Comparison of ENCODE assay signal across 38 mouse cellular contexts in the genomic region with DNA sequence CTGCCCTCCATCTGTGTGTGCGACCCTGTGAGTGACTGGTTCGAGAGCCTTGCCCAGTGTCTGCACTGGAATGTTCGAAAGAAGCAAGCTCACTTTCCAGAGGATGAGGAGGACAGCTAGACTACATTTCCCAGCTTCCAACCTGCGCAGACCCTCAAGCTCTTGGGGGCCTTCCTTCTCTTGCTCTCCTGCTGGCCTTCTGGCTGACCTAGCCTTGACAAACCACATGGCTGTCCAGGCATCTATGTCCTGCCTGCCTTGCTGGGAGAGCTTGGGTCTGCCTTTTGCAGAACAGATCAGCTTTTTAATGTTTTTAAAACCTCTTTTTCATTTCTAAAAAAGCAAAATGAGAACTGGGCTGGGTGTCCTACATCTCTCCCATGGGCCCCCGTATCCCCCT. TPM values are rescaled to one million over a fixed set of nuclear protein-coding genes. Genes with fewer than 3 reads are reported as not detected.
"Had no signal": no experiment of that assay in that cellular context is flagged by ENCODE, and none has a peak within 500 bp of the region (broad histone marks: within the 10 kb centered on the region; RNA-seq: fewer than 3 reads in every experiment).

No protein-coding gene starts in this region.

- H3K4me3 ChIP-seq: heart, embryonic 12.5 days; heart, embryonic 13.5 days; heart, embryonic 15.5 days; hindbrain, embryonic 10.5 days; hindbrain, embryonic 12.5 days; hindbrain, embryonic 13.5 days; hindbrain, embryonic 15.5 days; intestine, embryonic 15.5 days; kidney, embryonic 15.5 days; layer of hippocampus, adult 2 months; left cerebral cortex, adult 2 months had no signal

- DNase-seq: heart, postnatal 14 days; heart, postnatal 36 days; heart, postnatal 4 days; kidney, adult 11 months; kidney, adult 18-20 months; kidney, adult 2 months; kidney, adult 8-10 months; kidney, adult 9 months; kidney, postnatal 10 days; kidney, postnatal 14 days; kidney, postnatal 25 days; kidney, postnatal 36 days; kidney, postnatal 4 days; layer of hippocampus, adult 9-11 months; layer of hippocampus, postnatal 36 days had no signal

- H3K27ac ChIP-seq: heart, embryonic 13.5 days; heart, embryonic 15.5 days; hindbrain, embryonic 10.5 days; hindbrain, embryonic 12.5 days; hindbrain, embryonic 13.5 days; hindbrain, embryonic 14.5 days; hindbrain, embryonic 15.5 days; hindbrain, postnatal 0 days; intestine, embryonic 15.5 days; kidney, embryonic 15.5 days; kidney, postnatal 0 days; layer of hippocampus, adult 2 months; left cerebral cortex, adult 2 months had no signal

RNA-seq across cellular contexts. Expression of gene Gm10563, which starts 55.9 kb away (rescaled TPM):
- total RNA-seq: heart, postnatal 14 days; heart, postnatal 25 days; heart, postnatal 36 days; heart, postnatal 4 days; hematopoietic stem cell, adult 5-6 weeks; hindbrain, postnatal 0 days; layer of hippocampus, adult 18-20 months; layer of hippocampus, adult 2 months; layer of hippocampus, adult 8-10 months; layer of hippocampus, postnatal 10 days; layer of hippocampus, postnatal 14 days; layer of hippocampus, postnatal 25 days; layer of hippocampus, postnatal 36 days; left cerebral cortex, adult 18-20 months; left cerebral cortex, adult 2 months; left cerebral cortex, adult 8-10 months had no signal
